Mouse (Mus musculus): ENCODE measurements around the gene Cyfip2. TPM values are rescaled to one million over a fixed set of nuclear protein-coding genes. Genes with fewer than 3 reads are reported as not detected.
A peak's percentile ranks its signal among the peaks of the same experiment; 100 is the strongest.
"Not testable (repeated sequence)": the region's sequence is repeated elsewhere in the genome, so short reads cannot be mapped to it uniquely, and the experiment has no call there.

Gene Cyfip2
- polyA plus RNA-seq, 1 experiment from 2014 or later = 13.4 TPM

DNA sequence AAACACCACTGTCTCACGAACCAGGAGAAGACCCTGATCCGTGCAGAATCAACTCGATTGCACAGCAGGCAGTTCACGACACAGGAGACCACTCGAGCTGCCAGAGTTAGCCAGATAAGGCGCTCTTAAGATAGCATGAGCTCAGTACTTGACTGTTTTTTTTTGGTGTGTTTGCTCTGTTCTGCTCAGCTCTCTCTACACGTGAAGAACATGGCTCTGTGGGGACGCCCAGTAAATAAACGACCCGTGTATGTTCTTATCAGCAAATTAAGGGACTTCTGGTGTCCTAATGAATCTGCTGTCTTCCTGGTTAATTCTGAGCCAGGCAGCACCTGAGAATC is 110.1 kb downstream of the Cyfip2 start:
- 36% methylated on average over 10 of the region's 10 CpGs for WGBS

GRCm38 (mm10) chr11:46201636-46202546 is 110.8 kb downstream of the Cyfip2 start:
- Histone ChIP-seq H3K27me3 (ENCODE audit: control insufficient read depth, insufficient read depth, low read length) (no peaks in the 10 kb centered on the region), H3K4me2 (replicated peaks; ENCODE audit: low read depth, low read length) (no peak overlapping the region), H3K27ac (ENCODE audit: low read length) (peak overlapping the region; percentile 46; the same call in 1 of the 2 replicates), H3K9ac (replicated peaks; ENCODE audit: low read depth, low read length) (no peak overlapping the region), H3K9me3 (ENCODE audit: control insufficient read depth, low read depth, low read length) (no peaks in the 10 kb centered on the region), H3K4me1 (ENCODE audit: control insufficient read depth, insufficient read depth, low read length) (peaks cover 13% of the 10 kb centered on the region; the same call in 1 of the 2 replicates), H3K4me3 (ENCODE audit: low read depth, low read length) (no peak overlapping the region), H3K36me3 (ENCODE audit: control insufficient read depth, insufficient read depth, low read length) (no peaks in the 10 kb centered on the region)
- peak; percentile 24; the same call in 1 of the 2 replicates for ATAC-seq (ENCODE audit: insufficient number of reproducible peaks, insufficient read depth, low FRiP score, low read depth)
- WGBS = 49% methylated on average over 20 of the region's 20 CpGs

More for the DNA sequence above, 110.1 kb downstream of the Cyfip2 start:
- Histone ChIP-seq H3K4me1 (ENCODE audit: control insufficient read depth, insufficient read depth, low read length) (peaks cover 13% of the 10 kb centered on the region; the same call in 1 of the 2 replicates), H3K9ac (replicated peaks; ENCODE audit: low read depth, low read length) (no peak overlapping the region), H3K27ac (ENCODE audit: low read length) (peak overlapping the region; percentile 46; the same call in 1 of the 2 replicates), H3K27me3 (ENCODE audit: control insufficient read depth, insufficient read depth, low read length) (no peaks in the 10 kb centered on the region), H3K9me3 (ENCODE audit: control insufficient read depth, low read depth, low read length) (no peaks in the 10 kb centered on the region), H3K4me2 (replicated peaks; ENCODE audit: low read depth, low read length) (no peak overlapping the region), H3K36me3 (ENCODE audit: control insufficient read depth, insufficient read depth, low read length) (no peaks in the 10 kb centered on the region; the same call in 1 of the 2 replicates), H3K4me3 (ENCODE audit: low read depth, low read length) (no peak overlapping the region)
- no peak for ATAC-seq (ENCODE audit: insufficient number of reproducible peaks, insufficient read depth, low FRiP score, low read depth)

DNA sequence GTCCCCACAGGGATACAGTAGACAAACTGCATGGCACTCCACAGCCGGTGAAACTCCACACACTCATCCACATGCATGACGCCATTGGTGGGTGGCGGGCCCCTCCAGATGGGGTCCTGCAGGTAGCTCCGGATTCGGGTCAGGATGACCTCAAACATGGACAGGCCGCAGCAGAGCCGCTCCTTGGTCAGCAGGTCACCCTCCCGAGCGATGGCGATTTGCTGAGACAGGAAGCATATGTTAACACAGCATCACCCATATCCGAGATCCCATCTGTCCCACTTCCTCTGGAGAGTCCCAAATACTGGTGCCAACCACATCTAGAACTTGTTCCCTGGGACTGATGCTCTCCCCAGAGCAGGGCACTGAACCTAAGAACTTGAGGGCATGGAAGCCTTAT is 112.0 kb downstream of the Cyfip2 start:
- H3K27ac ChIP-seq (ENCODE audit: low read length) = no peak overlapping the region
- peaks cover 13% of the 10 kb centered on the region; the same call in 1 of the 2 replicates for H3K4me1 ChIP-seq (ENCODE audit: control insufficient read depth, insufficient read depth, low read length)
- no peak for ATAC-seq (ENCODE audit: insufficient number of reproducible peaks, insufficient read depth, low FRiP score, low read depth)
- H3K36me3 ChIP-seq (ENCODE audit: control insufficient read depth, insufficient read depth, low read length) = no peaks in the 10 kb centered on the region
- 85% methylated on average over 11 of the region's 11 CpGs for WGBS
- H3K9ac ChIP-seq (replicated peaks; ENCODE audit: low read depth, low read length) = no peak overlapping the region
- H3K4me3 ChIP-seq (ENCODE audit: low read depth, low read length) = no peak overlapping the region
- no peaks in the 10 kb centered on the region for H3K9me3 ChIP-seq (ENCODE audit: control insufficient read depth, low read depth, low read length)
- H3K4me2 ChIP-seq (replicated peaks; ENCODE audit: low read depth, low read length) = no peak overlapping the region
- no peaks in the 10 kb centered on the region for H3K27me3 ChIP-seq (ENCODE audit: control insufficient read depth, insufficient read depth, low read length)

GRCm38 (mm10) chr11:46194175-46194574 is 118.5 kb downstream of the Cyfip2 start:
- H3K27ac ChIP-seq (ENCODE audit: low read length) = no peak overlapping the region
- ATAC-seq (ENCODE audit: insufficient number of reproducible peaks, insufficient read depth, low FRiP score, low read depth) = no peak

GRCm38 (mm10) chr11:46188283-46188682 is 124.4 kb downstream of the Cyfip2 start:
- H3K9me3 ChIP-seq (ENCODE audit: control insufficient read depth, low read depth, low read length) = no peaks in the 10 kb centered on the region
- no peak overlapping the region for H3K27ac ChIP-seq (ENCODE audit: low read length)
- H3K4me3 ChIP-seq (ENCODE audit: low read depth, low read length) = no peak overlapping the region
- H3K9ac ChIP-seq (replicated peaks; ENCODE audit: low read depth, low read length) = no peak overlapping the region
- H3K36me3 ChIP-seq (ENCODE audit: control insufficient read depth, insufficient read depth, low read length) = no peaks in the 10 kb centered on the region
- no peak for ATAC-seq (ENCODE audit: insufficient number of reproducible peaks, insufficient read depth, low FRiP score, low read depth)
- WGBS = 58% methylated on average over 2 of the region's 2 CpGs
- no peaks in the 10 kb centered on the region for H3K27me3 ChIP-seq (ENCODE audit: control insufficient read depth, insufficient read depth, low read length)
- no peak overlapping the region for H3K4me2 ChIP-seq (replicated peaks; ENCODE audit: low read depth, low read length)
- H3K4me1 ChIP-seq (ENCODE audit: control insufficient read depth, insufficient read depth, low read length) = 0 out of 2 replicates have a peak, but pooled peaks cover 6% of the 10 kb centered on the region

More at GRCm38 (mm10) chr11:46194175-46194574, 118.5 kb downstream of the Cyfip2 start:
- Histone ChIP-seq H3K4me3 (ENCODE audit: low read depth, low read length) (no peak overlapping the region), H3K9me3 (ENCODE audit: control insufficient read depth, low read depth, low read length) (no peaks in the 10 kb centered on the region), H3K36me3 (ENCODE audit: control insufficient read depth, insufficient read depth, low read length) (no peaks in the 10 kb centered on the region), H3K27me3 (ENCODE audit: control insufficient read depth, insufficient read depth, low read length) (no peaks in the 10 kb centered on the region), H3K4me1 (ENCODE audit: control insufficient read depth, insufficient read depth, low read length) (no peaks in the 10 kb centered on the region), H3K9ac (replicated peaks; ENCODE audit: low read depth, low read length) (no peak overlapping the region), H3K4me2 (replicated peaks; ENCODE audit: low read depth, low read length) (no peak overlapping the region)
- 52% methylated on average over 4 of the region's 4 CpGs for WGBS

DNA sequence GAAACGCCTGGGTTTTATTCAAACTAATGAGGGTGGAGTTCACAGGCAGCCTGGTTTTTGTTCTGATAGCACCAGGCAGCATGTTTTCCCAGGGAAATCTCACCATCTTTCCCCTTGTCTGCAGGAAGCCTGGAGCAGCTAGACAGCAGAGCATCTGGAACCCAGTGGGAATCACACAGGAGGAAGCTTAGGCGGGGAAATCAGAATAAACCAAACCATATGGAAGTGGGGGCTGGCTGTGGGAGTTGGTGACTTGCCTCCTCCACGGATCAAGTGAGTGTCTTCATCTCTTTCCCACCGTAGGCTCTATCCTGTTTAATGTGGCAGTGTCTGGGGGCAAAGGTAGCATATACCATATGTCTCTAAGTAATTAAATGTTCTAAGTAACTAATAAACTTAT is 127.2 kb downstream of the Cyfip2 start:
- Histone ChIP-seq H3K27ac (ENCODE audit: low read length) (peak overlapping the region; percentile 72; the same call in 1 of the 2 replicates), H3K27me3 (ENCODE audit: control insufficient read depth, insufficient read depth, low read length) (no peaks in the 10 kb centered on the region), H3K4me3 (ENCODE audit: low read depth, low read length) (no peak overlapping the region), H3K9me3 (ENCODE audit: control insufficient read depth, low read depth, low read length) (no peaks in the 10 kb centered on the region), H3K4me1 (ENCODE audit: control insufficient read depth, insufficient read depth, low read length) (0 out of 2 replicates have a peak, but pooled peaks cover 6% of the 10 kb centered on the region), H3K36me3 (ENCODE audit: control insufficient read depth, insufficient read depth, low read length) (no peaks in the 10 kb centered on the region), H3K9ac (replicated peaks; ENCODE audit: low read depth, low read length) (no peak overlapping the region), H3K4me2 (replicated peaks; ENCODE audit: low read depth, low read length) (no peak overlapping the region)
- WGBS = 27% methylated on average over 4 of the region's 4 CpGs
- 0 out of 2 replicates have a peak, but pooled peaks have one; percentile 37 for ATAC-seq (ENCODE audit: insufficient number of reproducible peaks, insufficient read depth, low FRiP score, low read depth)

- no peak overlapping the region for H3K9ac ChIP-seq (replicated peaks; ENCODE audit: low read depth, low read length)
- no peak overlapping the region for H3K4me3 ChIP-seq (ENCODE audit: low read depth, low read length)
- H3K4me2 ChIP-seq (replicated peaks; ENCODE audit: low read depth, low read length) = no peak overlapping the region
- H3K9me3 ChIP-seq (ENCODE audit: control insufficient read depth, low read depth, low read length) = no peaks in the 10 kb centered on the region
- ATAC-seq (ENCODE audit: insufficient number of reproducible peaks, insufficient read depth, low FRiP score, low read depth) = no peak
- peak overlapping the region; percentile 72; the same call in 1 of the 2 replicates for H3K27ac ChIP-seq (ENCODE audit: low read length)
- no peaks in the 10 kb centered on the region for H3K36me3 ChIP-seq (ENCODE audit: control insufficient read depth, insufficient read depth, low read length)
- no peaks in the 10 kb centered on the region for H3K27me3 ChIP-seq (ENCODE audit: control insufficient read depth, insufficient read depth, low read length)
- 74% methylated on average over 3 of the region's 3 CpGs for WGBS
- 0 out of 2 replicates have a peak, but pooled peaks cover 6% of the 10 kb centered on the region for H3K4me1 ChIP-seq (ENCODE audit: control insufficient read depth, insufficient read depth, low read length)
Observed at GRCm38 (mm10) chr11:46184946-46185345, 127.7 kb downstream of the Cyfip2 start.

- not testable (repeated sequence) for H3K9ac ChIP-seq (replicated peaks; ENCODE audit: low read depth, low read length); H3K4me2 ChIP-seq (replicated peaks; ENCODE audit: low read depth, low read length); H3K4me3 ChIP-seq (ENCODE audit: low read depth, low read length); H3K36me3 ChIP-seq (ENCODE audit: control insufficient read depth, insufficient read depth, low read length); H3K9me3 ChIP-seq (ENCODE audit: control insufficient read depth, low read depth, low read length); H3K27ac ChIP-seq (ENCODE audit: low read length); H3K4me1 ChIP-seq (ENCODE audit: control insufficient read depth, insufficient read depth, low read length); H3K27me3 ChIP-seq (ENCODE audit: control insufficient read depth, insufficient read depth, low read length); ATAC-seq (ENCODE audit: insufficient number of reproducible peaks, insufficient read depth, low FRiP score, low read depth)
- WGBS = 100% methylated on average over 1 of the region's 1 CpGs
Observed at GRCm38 (mm10) chr11:46182031-46182430, 130.6 kb downstream of the Cyfip2 start.

Measured in stomach, embryonic 14.5 days (tissue).